Mouse (Mus musculus): Measurements from ENCODE around the gene Zfp618.

- TF ChIP-seq CTCF (IDR thresholded peaks at IDR 0.05; ENCODE audit: insufficient read depth, low read length) (no peak), POLR2A (IDR thresholded peaks at IDR 0.05; ENCODE audit: borderline replicate concordance, extremely low read depth, low read depth, low read length) (no peak)
These were observed 71.4 kb downstream of the Zfp618 start for GRCm38 (mm10) chr4:63036790-63037189.
